In genomic region chr16:10486993-10487392, GRCm38 (mm10) we compare ENCODE assay signal across 28 mouse cellular contexts. TPM values are rescaled to one million over a fixed set of nuclear protein-coding genes. Genes with fewer than 3 reads are reported as not detected.
"Had no signal": no experiment of that assay in that cellular context is flagged by ENCODE, and none has a peak within 500 bp of the region (broad histone marks: within the 10 kb centered on the region; RNA-seq: fewer than 3 reads in every experiment).

No protein-coding gene starts in this region.

- H3K36me3 ChIP-seq: heart, embryonic 12.5 days; hindbrain, embryonic 10.5 days; hindbrain, embryonic 13.5 days; hindbrain, embryonic 15.5 days; kidney, embryonic 15.5 days; limb, embryonic 13.5 days; limb, embryonic 15.5 days; liver, embryonic 12.5 days had no signal

- ATAC-seq: hindbrain, postnatal 0 days; intestine, embryonic 16.5 days; liver, embryonic 12.5 days had no signal

- H3K9me3 ChIP-seq: heart, embryonic 12.5 days; hindbrain, embryonic 10.5 days; hindbrain, embryonic 13.5 days; hindbrain, embryonic 15.5 days; kidney, embryonic 15.5 days; limb, embryonic 13.5 days; limb, embryonic 15.5 days; liver, embryonic 12.5 days had no signal

- H3K4me3 ChIP-seq: gastrocnemius, adult 2 months; heart, adult 2 months; heart, embryonic 12.5 days; hindbrain, embryonic 10.5 days; hindbrain, embryonic 13.5 days; hindbrain, embryonic 15.5 days; kidney, embryonic 15.5 days; limb, embryonic 13.5 days; limb, embryonic 15.5 days; liver, embryonic 12.5 days had no signal

- DNase-seq: gastrocnemius, adult 2 months; gastrocnemius, postnatal 10 days; gastrocnemius, postnatal 25 days; heart, adult 2 months; heart, postnatal 10 days; heart, postnatal 4 days; kidney, adult 11 months; kidney, adult 2 months; kidney, adult 9 months; kidney, postnatal 14 days; kidney, postnatal 36 days; layer of hippocampus, adult 9-11 months; layer of hippocampus, postnatal 36 days; left cerebral cortex, postnatal 4 days had no signal

- H3K4me2 ChIP-seq: heart, embryonic 12.5 days; hindbrain, embryonic 13.5 days; hindbrain, embryonic 15.5 days; kidney, embryonic 15.5 days; limb, embryonic 13.5 days; limb, embryonic 15.5 days; liver, embryonic 12.5 days had no signal

- H3K9ac ChIP-seq: heart, embryonic 12.5 days; hindbrain, embryonic 13.5 days; hindbrain, embryonic 15.5 days; kidney, embryonic 15.5 days; limb, embryonic 13.5 days; limb, embryonic 15.5 days; liver, embryonic 12.5 days; liver, embryonic 14.5 days had no signal

- H3K27ac ChIP-seq: gastrocnemius, adult 2 months; heart, adult 2 months; hindbrain, embryonic 10.5 days; hindbrain, embryonic 13.5 days; hindbrain, embryonic 15.5 days; hindbrain, postnatal 0 days; kidney, embryonic 15.5 days; kidney, postnatal 0 days; limb, embryonic 13.5 days; limb, embryonic 15.5 days; liver, embryonic 12.5 days; liver, embryonic 14.5 days had no signal

- H3K4me1 ChIP-seq: liver, embryonic 12.5 days had no signal

RNA-seq across cellular contexts. Expression of gene Ciita, which starts 7.1 kb away (rescaled TPM):
- total RNA-seq: hindbrain, postnatal 0 days; left cerebral cortex, postnatal 10 days had no signal

RNA-seq across cellular contexts. Expression of gene Tvp23a, which starts 39.8 kb away (rescaled TPM):
- total RNA-seq: granulocyte monocyte progenitor cell, adult 5-6 weeks had no signal
